Mouse (Mus musculus) WW6 (cell line): ENCODE measurements around the gene Hoga1.

Source experiments
- DNase-seq: peaks from one replicate; pipeline ENCODE4 v3.0.0-alpha.2; 2013; ENCODE audit warnings: low read depth, low spot score

The Hoga1 gene

DNA sequence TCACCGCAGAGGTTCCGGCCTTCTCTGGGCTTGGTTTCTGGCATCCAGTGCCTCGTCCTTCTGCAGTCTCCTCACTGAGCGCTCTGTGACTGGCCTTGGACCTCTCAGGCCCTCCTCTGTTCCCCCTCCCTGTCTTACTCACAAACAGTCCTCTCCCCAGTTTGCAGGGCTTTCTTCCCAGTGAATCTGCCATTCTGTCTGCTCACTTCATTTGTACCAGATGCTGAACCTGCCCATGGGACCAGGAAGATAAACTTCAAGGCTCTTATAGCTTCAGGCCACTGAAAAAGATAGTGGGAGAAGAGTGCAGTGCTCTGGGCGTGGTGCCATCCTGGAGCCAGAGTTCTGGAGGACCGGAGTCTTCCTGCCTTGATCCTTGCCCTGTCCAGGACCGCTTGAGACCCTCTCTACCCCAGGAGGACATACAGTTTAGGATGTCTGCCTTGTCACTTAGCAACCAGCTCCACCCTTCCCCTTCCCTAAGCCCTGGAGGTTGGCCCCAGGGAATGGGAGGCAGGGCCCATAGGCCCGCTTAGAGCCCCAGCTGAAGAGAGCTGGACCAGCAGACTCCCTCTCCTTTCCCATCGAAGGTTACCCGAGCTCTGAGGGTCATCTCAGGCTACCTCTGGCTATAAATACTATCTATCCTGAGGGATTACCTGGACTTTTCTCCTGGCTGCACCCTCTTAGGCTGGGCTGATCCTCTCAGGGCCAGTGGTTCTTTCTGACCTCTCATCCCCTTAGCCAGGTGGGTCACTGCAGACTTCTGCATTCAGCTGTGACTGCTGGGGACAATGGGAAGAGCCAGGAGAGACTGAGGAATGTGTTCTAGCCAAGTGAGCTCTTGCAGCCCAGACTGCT lies 23.5 kb upstream of the Hoga1 start:
- DNase-seq, result no peak

DNA sequence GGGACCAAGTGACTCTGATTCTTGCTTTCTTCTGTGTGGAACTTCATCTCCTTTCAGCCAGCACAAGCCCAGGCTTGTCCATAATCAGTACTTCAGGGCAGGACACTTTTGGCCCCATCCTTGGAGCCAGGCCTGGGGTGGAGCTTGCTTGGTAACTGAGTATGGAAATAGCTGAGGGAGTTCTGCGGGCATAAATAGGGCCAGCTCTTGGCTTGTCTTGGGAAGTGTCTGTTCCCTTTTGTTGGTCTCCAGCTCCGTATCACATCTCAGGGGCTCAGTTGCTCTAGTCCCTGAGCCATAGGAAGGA lies 22.9 kb upstream of the Hoga1 start:
- DNase-seq, result no peak

DNA sequence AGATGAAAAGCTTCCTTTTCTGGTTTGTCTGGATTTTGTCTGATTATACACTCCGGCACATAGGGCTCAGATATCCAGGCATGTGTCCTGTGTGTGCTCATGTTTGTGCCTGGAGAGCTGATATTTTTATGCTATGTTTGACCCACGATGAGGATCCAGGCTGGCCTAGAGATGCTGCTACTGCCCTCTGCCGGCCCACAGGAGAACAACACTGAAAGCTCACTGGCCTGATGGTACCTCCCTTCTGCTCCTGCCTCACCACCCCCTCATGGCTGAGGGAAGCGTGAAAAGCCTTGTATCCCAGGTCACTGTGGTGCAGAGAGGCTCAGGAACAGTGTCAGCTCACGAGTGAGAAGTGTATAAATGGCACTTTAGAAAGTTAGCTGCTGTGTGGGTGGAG lies 19.3 kb upstream of the Hoga1 start:
- no peak for DNase-seq

DNA sequence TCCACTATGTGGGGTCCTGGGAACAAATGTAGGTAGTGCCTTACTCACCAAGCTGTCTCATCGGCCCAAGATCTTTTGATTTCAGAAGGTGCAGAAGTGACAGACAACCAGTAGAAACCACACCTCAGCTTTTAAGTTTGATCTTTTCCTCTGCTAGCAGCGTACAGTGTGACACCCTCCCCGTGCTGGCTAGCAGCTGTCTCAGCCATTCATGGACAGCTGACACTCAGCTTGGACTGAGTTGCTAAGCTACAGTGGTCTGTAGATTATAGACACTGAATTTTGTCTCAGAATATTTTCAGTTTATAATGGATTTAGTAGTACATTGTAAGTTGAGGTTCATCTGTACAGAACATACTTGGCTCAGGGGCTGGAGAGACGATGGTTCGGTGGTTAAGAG lies 14.3 kb upstream of the Hoga1 start:
- no peak for DNase-seq

DNA sequence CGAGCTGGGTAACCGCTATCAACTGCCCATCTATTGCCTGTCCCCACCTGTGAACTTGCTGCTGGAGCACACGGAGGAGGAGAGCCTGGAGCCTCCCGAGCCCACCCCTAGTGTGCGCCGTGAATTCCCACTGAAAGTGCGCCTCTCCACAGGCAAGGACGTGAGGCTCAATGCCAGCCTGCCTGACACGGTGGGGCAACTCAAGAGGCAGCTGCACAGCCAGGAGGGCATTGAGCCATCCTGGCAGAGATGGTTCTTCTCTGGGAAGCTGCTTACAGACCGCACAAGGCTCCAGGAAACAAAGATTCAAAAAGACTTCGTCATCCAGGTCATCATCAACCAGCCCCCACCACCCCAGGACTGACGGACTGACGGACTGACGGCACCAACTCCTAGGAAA lies 11.8 kb upstream of the Hoga1 start:
- no peak for DNase-seq

DNA sequence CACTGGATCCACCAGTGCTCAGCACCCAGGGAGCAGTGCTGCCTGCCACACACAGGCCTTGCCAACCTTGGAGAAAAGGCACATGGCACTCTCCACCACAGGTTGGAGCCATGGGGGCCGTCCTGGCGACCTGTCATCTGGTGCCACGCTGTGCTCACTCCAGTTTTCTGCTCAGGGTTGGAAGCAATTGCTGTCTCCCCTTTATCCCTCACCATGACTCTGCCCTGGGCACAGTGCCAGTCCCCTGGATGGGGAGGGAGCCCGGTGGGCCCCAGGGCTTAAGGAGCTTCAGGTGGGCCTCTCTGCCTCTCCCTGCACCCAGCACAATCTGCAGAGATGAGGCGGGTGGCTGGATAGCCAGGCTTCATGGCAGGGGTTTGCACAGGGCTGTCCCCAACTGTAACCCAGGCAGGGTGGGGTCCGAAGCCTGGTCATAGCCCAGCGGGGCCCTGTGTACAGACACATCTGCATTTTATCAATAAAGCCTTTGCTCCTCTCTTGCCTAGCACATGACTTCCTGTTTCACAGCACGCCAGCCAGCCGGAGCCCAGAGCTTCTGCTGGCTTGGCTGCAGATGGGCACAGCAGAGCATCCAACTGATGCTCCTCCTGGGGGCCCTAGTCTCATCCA lies 11.1 kb upstream of the Hoga1 start:
- no peak for DNase-seq

DNA sequence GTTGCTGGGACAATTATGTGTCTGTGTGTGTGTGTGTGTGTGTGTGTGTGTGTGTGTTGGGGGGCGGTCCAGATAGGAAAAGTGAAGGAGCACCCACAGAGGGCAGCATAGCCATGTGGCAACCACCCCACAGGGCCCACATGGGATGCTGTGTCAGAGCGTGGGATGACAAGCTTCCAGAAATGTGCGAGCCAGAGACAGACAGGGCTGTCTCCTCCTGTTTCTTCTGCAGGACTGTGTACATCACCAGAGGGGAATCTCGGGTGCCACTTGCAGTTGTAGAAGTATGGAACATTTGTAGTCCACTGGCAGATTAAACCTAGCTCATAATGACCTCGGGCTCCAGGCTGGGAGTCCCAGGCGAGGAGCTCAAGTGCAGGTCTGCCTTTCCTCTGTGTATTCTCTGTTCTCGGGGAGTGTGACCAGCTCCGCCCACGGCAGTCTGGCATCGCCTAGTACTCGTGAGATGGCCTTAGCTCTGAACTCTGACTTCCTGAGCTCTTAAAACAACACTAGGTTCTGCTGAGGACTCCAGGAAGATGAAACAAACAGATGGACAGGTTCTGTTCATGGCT lies 10.4 kb upstream of the Hoga1 start:
- DNase-seq, result no peak

DNA sequence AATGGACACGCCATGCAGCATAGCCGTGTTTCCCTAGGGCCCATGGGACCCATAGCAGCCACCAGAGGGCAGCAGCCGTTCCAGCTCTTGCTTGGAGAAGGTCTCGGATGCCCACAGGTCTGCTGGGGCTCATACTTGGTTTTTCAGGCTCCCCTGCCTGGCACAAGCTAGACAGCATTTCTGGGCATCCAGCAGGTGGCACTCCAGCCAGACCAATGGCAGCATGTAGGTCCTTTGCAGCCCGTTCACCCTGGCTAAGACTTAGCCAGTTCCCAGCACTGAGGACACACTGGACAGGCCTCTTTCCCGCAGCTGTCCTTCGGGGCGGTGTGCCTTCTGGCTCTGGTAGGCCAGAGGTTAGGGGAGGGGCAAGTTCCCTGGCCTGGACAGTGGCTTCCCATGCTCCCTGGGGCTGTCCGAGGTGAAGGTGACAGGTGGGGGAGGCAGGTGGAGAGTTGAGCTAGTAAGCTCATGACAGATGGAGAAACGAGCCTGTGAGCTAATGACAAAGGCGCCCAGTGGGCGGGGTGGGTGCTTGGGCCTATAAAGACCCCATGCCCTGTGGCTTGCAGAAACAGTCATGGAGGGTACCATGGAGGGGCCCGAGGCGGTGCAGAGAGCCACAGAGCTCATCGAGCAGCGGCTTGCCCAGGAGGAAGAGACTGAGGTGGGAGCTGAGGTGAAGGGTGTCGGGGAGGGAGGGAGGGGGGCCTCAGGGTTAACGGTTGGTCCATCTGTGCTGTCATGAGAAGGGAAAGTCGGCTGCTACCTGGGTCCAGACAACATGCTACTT lies 9.8 kb upstream of the Hoga1 start, which contains the start of gene Ankrd2:
Ankrd2 (plus strand) TSS at position 545 of the 793 bp plus-strand sequence.
- no peak for DNase-seq

DNA sequence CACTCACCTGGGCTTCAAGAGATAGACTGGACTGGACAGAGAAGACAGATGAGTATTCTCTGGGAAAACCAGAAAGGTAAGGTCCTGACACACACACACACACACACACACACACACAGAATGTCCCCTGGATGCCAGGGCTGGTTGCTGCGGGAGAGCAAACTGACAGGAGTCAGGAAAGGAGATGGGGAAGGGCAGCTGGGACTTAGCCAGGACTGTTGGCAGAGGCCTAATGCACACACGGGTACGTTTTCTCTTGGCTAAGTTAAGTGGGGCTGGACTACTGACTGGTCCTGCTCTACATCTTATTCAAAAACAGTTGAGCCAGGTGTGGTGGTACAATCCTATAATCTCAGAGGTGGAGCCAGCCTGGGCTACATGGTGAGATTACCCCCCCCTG lies 9.1 kb upstream of the Hoga1 start:
- no peak for DNase-seq

DNA sequence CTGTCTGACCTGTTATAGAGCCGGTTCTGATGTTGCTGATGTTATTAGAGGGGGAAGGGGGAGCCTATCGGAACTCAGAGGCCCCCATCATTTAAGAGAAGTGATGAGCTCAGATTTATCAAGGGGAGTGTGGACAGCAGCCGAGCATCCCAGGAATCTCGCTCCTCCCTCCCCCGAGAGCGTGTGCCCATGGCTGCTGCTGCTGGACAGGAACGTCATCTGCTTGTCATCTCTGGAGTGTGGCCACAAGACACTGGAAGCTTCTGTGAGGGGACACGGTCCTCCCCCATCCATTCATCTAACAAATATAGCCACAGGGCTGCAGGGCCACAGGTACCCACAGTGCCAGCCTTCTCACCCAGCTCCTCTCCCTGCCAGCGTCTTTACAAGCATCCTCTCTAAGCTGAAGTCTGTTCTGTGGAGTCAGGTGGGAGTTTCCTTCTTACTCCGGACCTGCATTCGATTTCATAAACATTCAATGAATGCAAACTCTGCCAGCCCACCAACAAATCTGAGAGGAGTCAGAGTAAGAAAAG lies 8.2 kb upstream of the Hoga1 start:
- no peak for DNase-seq

DNA sequence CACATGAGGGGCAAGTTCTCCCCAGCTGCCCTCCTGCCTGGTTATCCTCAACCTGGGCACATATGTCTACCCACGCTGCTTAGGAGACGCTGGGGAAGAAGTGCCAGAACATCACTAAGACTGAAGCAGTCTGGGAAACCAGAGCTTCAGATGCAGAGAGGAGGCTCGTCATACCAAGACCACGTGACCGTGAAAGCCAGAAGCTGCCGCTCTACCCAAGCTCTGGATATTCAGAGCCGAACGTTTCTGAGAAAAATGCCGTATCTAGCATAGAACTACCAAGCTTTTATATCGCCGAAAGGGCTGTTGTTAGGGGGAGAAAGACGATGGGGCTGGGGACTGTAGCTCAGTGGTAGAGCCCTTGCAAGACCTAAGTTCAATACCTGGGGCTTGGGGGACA lies 7.1 kb upstream of the Hoga1 start:
- no peak for DNase-seq

DNA sequence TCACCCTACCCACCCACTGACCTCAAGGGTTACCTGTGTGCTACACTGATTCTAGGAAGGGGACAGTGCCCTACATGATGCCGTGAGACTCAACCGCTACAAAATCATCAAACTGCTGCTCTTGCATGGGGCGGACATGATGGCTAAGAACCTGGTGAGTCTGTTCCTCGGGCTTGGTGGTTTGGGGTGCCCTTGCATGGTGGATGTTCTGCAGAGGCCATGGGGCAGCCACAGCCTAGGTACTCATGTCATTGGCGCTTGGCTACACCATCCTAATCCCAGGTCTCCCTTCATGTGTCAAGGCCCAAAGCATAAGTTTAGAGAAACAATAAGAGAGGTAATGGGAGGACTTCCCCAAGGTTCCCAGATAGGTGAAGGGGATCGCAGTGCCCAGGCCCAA lies 1.4 kb upstream of the Hoga1 start:
- DNase-seq, result no peak

DNA sequence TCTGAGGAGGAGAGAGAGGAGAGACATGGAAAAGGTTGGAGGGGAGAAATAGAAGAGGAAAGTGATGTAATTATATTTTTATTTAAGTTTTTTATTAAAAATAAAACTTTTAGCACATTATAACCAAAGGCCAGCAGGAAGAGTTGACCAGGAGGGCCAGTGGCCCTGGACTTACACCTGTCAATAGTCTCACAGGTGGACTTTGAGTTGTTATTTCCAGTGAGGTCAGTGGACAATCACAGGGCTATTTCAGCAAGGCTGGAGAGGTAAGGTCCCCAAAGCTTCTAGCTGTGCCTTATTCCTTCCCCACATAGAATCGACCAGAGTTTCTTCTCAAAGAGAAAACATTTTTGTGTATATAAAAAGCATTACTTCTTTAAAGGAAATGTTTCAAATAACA lies 4.8 kb downstream of the Hoga1 start:
- no peak for DNase-seq

DNA sequence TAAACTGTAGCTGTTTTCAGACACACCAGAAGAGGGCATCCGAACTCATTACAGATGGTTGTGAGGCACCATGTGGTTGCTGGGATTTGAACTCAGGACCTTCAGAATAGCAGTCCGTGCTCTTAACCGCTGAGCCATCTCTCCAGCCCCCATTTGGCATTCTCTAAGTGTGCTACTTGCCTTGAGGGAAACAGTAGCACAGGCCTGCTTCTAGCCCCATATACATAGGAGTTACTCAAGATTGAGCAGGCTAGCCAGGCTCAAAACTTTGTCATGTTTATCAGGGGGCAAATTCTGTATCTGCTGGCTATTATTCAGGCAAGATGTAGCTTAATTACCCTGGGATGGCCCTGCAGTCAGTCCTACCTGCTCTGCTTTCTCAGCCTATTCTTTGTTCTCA lies 5.9 kb downstream of the Hoga1 start:
- no peak for DNase-seq

DNA sequence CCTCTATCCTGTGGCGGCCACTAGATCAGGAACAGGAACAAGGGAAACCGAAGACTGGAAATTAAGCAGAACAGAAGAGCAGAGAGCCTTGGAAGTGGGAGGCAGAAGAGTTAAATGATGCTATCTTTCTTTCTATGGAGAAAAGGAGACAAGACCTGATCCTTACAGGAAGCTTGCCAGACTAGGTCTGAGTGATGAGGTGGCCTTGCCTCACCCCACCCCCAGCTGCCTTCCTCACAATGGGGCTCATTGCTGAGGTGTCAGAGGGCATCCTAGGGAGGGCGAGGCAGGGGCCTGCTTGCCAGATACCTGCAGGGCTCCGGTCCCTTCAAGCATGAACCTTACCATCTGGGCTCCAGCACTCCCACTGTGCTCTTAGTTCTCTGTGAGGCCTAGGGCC lies 6.5 kb downstream of the Hoga1 start, which contains the start of gene 4933411K16Rik:
4933411K16Rik (plus strand) TSS at position 301 of the 400 bp plus-strand sequence.
- no peak for DNase-seq

DNA sequence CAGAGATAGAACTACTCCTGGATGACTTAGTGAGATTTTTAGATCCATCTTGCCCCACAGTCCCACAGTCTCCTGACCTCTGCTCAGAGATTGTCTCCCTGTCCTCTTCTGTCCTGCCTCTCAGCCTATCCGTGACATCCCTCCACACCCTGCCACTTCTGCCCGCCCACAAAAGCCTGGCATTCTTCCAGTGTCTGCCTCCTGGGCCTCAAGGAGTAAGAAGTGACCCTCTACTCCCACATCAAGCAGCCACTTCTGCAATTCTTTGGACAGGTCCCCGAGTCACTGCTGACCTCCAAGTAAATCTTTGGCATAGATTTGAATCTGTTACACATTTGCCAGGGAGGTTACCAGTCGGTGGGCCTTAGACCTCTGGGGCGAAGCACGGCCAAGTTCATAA lies 8.8 kb downstream of the Hoga1 start:
- DNase-seq, result no peak

DNA sequence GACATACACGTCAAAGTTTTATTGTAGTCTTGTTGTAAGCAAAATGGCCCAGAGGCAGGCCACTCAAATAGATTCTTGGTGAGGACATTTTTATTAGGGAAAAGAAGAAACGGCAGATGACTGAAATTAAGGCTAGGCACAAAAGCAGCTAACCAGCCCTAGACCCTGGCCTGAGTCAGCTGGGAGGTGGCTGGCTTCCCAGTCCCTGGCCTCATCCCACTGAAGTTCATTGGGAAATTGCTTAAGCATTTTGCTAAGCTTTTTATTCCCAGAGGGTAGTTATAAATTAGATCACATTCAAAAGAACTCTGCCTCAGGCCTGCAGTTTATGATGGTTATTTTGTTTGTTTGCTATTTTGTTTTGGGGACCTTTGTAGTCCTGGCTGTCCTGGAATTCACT lies 10.5 kb downstream of the Hoga1 start:
- no peak for DNase-seq

DNA sequence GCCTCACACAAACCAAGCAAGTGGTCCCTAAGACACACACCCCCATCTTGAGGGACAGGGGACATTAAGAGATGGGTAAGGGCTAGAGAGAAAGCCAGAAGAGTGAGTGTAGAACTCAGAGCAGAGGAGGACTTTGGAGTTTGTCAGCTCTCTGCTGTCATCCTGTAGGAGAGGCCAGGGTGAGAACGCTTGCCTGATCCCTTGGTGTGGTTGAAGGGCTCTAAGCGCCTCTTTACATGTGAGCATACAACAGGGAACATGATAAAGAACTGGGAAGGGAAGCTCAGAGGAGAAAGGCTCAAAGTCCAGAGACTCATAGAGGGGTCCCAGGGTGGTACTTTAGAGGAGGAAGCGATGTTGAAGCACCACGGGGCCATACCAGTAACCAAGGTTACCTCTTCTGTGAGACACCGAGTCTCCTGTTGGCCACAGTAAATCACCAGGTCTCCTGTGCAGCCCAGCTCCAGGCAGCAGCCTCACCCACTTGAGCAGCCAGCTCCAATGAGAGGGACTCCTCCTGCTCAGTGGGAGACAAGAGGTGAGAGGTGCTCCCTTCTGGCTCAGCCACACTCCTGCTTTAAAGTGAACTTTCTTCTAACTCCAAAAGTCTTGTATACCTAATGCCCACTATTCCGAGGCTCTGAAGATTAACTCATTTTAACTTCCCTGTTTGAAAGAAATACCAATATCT lies 11.5 kb downstream of the Hoga1 start:
- DNase-seq, result no peak

DNA sequence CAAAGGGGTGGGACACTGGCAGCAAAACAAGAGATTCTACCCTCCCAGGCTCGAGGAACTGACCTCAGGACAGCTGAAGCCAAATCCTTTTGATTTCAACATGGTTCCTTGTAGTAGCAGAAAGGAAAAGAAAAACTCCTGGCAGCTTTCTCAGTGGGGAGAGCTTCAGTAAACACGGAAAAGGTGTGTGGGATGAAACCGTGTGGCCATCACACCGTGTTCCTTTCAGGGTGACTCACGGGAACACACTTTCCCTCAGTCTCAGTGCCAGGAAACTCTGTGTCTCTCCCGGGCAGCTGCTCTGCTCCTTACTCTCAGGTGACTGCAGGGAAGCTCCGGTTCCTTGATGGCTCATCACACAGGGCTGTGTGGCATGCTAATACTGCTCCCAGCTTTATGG lies 13.0 kb downstream of the Hoga1 start:
- no peak for DNase-seq

DNA sequence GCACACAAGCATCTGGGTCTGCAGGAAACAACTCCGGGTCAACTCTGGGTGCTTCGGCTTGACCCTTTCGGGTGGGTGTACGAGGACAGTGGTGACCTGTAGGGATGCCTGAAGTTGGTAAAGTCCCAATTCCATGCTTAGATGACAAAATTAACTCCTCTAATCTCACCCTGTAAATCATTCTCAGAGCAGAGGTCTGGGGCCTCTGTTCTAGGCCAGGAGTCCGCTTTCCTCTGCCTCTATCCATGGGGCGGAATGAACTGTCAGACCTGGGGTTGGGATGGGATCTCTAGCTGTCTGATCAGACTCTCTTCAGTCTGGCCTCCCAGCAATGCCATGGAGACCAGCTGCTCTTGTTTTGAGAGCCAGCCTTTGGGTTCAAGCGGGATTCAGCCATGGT lies 16.0 kb downstream of the Hoga1 start:
- DNase-seq, result no peak

DNA sequence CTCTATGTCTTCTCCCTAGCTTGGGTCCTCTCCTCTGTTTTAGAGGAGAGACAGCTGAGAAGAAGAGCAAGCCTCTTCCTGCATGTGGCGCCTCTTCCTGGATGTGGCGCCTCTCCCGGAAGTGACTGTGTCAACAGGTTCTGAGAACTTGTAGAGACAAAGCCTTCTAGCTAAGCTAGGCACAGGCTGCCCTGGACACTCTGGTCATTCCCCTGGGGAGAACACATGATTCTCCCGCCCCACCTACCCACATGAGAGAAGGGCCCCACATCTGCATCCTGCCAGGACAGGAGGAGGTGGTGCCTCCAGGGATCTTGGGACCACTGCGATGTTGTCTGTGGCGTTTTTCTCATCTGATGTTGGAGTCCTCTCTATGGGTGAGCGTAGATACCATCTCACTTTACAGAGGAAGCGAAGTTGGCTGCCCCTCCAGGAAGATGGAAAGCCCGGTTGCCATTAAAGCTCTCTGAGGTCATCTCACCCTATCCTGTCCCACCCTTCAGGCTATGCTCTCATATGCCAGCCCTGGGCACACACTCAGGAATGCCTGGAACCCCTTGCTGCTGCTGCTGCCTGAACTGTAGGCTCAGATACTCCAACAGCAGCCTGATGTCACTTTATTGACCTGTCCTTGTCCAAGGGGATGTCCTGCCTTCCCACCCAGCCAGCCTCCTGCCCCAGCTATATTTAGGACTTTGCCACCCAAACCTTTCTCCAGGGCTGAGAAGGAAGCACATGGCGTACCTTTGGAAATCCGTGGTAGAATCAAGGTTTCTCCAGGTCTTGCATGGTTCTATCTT lies 23.2 kb downstream of the Hoga1 start:
- no peak for DNase-seq
